Mouse (Mus musculus) stomach, postnatal 0 days (tissue): Measurements from ENCODE around the gene Tekt1.

Experiments used
- CTCF ChIP-seq: IDR thresholded peaks from 2 replicates; pipeline ENCODE4 v1.5.1; 2016; ENCODE audit warnings: antibody characterized with exemption, low read depth, mild to moderate bottlenecking, moderate library complexity
- EP300 ChIP-seq: optimal IDR thresholded peaks from 2 replicates; pipeline ENCODE3; 2016; ENCODE audit warnings: antibody characterized with exemption

DNA sequence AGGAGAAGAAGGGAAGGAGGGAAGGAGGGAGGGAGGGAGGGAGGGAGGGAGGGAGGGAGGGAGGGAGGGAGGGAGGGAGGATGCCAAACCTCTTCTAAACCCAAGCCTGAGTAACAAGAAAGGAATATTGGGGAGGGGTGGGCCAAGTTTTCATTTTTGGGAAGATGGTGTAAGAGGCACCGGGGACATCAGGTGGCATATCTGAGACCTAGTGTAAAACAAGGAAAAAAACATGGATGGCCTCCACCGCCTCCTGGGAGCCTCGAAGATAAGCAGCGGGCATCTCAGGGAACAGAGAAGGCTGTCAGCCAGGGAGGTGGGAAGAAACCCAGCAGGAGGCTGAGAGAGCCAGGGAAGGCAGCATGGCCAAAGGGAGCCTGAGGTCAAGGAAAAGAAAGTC is 43.3 kb upstream of the Tekt1 start:
- TF ChIP-seq CTCF, result no peak
- TF ChIP-seq EP300, result no peak
